Mouse (Mus musculus) c-Kit-positive CD71-positive TER-119-positive erythroid progenitor cells, embryonic 14.5 days (primary cell): Measurements from ENCODE around the gene Alox15.

Source experiments
- DNase-seq: peaks from one replicate; pipeline ENCODE4 v3.0.0-alpha.2; 2013; ENCODE audit warnings: low spot score

Alox15 gene

GRCm38 (mm10) chr11:70308296-70308695, 43.5 kb downstream of the Alox15 start:
- DNase-seq, result no peak

DNA sequence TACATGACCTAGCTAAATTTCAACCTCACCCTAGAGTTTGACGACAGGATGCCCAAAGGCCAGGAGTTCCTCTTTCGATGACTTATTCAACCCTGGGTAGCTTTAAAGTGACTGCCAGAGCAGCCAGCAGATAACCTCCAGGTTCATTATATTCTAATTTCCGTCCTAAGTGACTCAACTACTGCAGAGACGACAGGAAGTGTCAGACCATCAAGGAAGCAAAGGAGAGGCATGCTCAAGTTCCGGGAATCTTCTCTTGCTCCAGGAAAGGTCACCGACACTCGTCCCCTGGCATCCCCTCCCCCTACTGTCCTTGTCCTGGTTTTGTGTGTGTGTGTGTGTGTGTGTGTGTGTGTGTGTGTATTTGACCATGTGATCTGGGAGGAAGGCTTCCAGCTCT, 45.7 kb downstream of the Alox15 start:
- no peak for DNase-seq

- DNase-seq, result no peak
These were observed 49.5 kb downstream of the Alox15 start for GRCm38 (mm10) chr11:70302293-70302692.

DNA sequence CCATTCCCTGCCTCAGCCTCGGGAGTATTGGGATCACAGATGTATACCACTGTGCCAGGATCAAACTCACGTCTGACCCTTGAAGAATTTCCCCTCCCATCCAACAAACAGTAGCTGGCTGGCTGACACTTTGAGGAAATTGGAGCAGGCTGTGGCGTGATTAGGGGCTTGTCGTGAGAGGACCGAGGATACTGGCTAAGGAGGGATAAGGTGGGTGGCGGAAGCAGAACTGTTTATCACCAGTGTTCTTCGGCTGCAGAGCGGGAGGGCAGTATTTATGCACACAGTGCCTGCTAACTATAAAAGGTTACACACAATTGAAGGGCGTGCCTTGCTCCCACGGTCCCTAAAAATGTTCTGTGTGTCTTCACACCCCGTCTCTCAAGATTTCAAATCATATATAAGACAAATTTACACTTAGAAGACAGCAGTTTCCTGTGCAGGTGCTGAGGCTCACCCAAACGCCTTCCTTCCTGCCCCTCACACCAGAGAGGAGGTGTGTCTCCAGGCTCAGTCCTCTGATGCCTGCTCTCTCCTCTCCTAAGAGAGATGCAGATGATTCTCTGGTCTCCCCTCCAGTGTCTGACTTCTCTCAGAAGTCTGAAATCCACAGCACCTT, 53.9 kb downstream of the Alox15 start:
- no peak for DNase-seq

DNA sequence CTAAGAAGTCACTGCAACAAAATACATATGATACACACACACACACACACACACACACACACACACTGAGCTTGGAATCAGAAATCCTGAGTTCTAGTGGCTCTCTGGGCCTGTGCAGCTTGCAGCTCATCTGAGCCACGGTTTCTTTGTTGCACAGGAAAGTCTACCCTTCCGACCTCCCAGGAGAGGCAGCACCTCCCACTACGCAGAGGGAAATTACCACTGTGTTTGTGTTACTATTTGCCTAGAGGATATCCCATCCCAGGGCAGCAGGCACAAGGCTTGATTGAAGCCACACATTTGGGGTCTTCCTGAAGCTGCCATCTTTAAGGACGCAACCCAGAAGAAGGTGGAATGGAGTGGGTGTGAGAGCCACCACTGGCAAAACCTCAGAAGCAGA, 54.4 kb downstream of the Alox15 start:
- DNase-seq, result no peak
